Mouse (Mus musculus) left cerebral cortex, postnatal 36 days (tissue): ENCODE data around the gene Cnpy2. TPM values are rescaled to one million over a fixed set of nuclear protein-coding genes. Genes with fewer than 3 reads are reported as not detected.
A peak's percentile ranks its signal among the peaks of the same experiment; 100 is the strongest.

ENCODE experiments used
- DNase-seq, 2 experiments: peaks; one replicate each; pipeline ENCODE4 v3.0.0; 2021 to 2022; ENCODE audit warnings: low spot score in 2 of 2, mixed read lengths in 1 of 2
- intact Hi-C: fragments of 180-260 bp; cut with DNase I; formaldehyde crosslinking; loops from one replicate; pipeline ENCODE4 v1.15.1; 2025
- total RNA-seq, 2 experiments: library from RNA; stranded (reverse); gene quantifications; 2 replicates each; pipeline ENCODE4 v1.2.3; 2021

Cnpy2 gene
- total RNA-seq, 2 experiments from 2014 or later: 62.9 to 74.4 TPM

DNA sequence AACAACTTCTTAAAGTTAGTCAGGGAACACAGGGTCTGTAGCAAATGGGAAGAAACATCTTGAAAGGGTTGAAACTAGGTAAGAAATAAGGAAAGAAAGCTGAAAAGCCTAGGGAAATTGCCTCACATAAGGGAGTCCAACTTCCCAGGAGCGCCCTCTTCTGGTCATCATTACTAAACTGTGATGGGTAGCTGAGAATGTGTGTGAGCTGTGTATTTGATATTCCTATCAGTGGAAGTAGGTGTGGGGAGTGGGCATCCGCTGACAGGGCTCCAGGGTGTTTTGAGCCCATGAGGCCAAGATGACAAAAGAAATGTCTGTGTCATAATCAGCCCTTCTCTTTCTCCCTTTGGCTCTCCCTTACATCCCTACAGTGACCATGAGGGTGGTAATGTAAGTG lies 36.5 kb downstream of the Cnpy2 start:
- peak in 1 of 2 experiments; percentile 30 for DNase-seq
- intact Hi-C loops: no loop called here

DNA sequence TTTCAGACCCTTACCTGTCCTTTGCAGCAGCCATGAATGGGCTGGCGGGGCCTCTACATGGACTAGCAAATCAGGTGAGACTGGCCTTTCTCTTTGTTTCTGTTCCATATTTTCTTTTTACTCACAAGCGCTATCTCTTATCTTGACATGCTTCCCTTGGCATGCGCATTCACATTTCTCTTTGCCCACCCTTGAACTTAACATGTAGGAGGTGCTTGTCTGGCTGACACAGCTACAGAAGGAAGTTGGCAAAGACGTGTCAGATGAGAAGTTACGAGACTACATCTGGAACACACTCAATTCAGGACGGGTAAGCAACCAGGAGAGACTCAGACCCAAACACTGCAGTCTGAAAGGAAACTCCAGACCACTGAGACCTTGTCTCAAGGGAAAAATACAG lies 37.0 kb downstream of the Cnpy2 start:
- intact Hi-C loops: no loop called here
- DNase-seq: no peak

DNA sequence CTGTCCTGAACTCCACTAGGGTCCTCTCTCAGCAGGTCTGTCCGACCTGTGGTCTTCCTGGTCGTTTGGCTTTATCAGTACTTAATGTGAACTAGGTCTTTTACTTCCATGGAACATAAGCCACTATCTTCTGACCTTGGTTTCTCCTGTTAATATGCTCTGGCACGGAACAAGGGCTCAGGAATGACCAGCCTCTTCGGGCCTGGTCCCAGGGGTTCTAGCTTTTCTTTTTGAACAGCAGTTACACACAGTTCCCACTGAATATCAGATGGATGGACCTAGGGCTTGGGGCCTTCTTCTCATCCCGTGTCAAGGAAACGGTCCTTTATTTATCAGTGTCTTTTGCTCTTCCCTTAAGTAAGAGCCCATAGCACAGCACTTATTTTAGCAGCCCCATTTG lies 39.6 kb downstream of the Cnpy2 start:
- intact Hi-C loops: no loop called here
- DNase-seq: no peak

DNA sequence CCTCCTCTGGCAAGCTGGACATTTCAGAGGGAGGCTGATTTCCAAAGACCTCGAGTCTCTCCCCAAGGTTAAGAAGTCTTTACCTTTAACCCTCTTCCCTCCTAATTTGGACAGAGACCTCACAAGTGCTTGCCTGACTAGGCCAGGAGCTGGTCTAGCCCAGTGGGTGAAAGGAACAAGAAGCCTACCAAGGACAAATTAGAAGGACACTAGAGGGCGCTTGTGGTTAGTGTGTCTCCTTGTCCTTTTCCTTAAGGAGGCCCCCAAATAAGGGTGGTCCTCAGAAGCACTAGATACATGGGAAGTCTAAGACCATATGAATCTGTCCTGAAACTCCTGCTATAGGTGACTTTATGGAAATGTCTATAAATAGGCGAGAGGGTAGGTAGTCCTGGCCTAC lies 40.3 kb downstream of the Cnpy2 start:
- intact Hi-C loops: no loop called here
- DNase-seq: peak in 1 of 2 experiments; percentile 23

DNA sequence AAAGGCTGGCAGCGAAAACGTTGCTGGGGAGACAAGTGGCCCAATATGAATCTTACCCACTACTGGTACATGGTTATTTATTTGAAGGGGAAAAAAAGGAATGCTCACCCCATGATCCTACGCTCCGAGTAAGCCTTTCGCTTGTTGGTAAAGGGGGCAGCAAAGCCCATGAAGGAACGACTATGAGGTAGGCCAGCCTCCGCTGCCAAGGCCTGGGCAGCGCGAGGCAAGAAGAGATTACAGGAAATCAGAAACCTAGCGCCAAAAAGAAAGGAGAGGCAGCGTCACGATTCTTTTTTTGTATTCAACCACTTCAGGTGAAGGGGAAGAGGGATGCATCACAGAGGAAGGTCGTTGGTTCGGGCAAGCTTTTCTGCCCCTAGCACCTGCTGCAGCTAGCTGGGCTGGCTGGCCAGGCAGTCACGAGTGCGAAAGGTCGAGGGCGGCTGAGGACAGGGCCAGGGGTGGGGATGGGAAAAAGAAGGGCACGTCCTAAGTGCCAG lies 45.7 kb downstream of the Cnpy2 start:
- intact Hi-C loops: no loop called here
- no peak for DNase-seq

DNA sequence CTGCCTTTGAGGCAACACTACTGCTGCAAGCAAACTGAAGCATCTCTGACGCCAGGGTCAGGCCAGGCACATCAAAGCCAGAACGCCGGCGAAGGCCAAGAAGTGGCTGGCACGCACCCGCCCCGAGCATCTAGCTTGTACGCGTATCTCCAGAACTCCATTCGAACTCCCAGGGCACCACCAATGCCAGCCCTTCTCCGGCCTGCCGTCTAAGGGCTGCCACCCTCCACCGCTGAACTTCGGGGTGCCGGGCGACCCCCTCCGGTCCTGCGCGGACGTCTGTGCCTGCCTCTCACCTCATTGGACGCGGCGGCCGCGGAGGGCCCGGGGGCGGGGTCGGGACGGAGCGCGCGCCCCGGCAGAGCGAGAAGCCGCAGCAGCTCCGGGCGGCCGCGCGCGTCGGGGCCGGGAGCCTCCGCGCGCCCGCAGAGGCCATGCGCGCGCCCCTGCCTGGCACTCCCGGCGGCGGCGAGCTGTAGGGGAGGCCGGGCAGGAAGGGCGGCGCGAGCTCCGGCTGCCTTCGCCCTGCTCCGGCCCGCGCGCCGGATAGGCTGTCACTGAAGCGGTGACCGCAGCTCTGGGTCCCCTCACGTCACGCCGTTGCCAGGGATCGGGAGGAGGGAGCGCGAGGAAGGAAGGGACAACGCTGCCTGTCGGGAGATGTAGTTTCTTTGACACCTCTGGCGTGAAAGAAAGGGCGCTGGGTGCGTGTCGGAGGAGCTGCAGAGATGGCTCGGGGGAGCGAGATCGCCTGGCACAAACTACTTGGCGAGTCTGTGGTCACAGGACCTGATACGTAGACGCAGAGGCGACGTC lies 46.4 kb downstream of the Cnpy2 start, which contains the start of gene Coq10a:
TSS of gene Coq10a (minus strand) at position 596 of the 816 bp plus-strand sequence.
- intact Hi-C loops: no loop called here
- peak; percentile 94 to 96 for DNase-seq

DNA sequence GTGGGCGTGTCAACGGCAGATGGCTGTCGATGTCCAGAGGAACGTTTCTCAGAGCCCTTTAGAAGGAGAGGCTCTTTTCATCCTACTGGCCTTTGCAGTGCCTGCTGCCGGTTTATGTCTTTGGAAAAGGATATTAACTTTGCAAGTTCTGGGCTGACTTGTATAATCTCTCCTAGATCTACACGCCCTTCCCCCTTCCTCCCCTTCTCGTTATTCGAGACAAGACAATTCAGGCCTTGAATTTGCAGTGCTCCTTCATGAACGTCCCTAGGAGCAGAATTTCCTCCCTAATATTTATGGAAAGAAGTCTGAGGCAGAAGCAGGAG lies 46.9 kb downstream of the Cnpy2 start:
- DNase-seq: no peak
- intact Hi-C loops: no loop called here

DNA sequence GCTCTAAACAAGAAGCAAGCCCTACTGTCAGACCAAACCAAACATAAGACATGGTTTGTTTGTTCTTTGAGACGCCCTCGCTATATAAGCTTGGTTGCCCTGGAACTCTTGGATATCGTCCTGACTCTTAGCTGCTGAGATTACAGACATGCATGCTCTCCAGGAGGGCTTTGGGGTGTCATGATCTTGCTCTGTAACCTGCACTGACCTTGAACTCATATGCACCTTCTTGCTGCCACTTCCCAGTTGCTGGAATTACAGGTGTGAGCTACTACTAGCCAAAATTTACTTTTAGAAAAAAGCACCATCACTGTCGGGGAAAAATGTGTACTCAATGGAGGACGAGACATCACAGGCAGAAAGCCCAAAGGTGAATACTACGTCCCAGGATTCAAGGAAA lies 47.3 kb downstream of the Cnpy2 start:
- DNase-seq: no peak
- intact Hi-C loops: no loop called here

DNA sequence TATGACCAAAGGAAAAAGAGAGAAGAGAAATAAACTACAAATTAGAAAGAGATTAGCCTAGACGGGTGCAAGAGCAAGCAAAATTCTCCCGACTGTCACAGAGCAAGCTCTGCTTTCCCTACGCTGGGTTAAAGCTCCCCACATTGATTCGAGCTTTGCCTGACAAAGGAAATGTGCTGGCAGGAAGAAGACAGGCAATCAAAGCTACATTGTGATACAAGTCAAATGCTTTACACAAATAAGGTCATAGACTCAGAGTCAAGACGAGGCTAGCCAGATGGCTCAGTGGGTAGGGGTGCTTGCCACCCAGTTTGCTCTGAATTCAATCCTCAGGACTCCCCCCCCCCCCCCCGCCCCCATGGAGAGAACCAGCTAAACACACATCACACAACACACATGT lies 47.8 kb downstream of the Cnpy2 start:
- intact Hi-C loops: no loop called here
- DNase-seq: no peak

DNA sequence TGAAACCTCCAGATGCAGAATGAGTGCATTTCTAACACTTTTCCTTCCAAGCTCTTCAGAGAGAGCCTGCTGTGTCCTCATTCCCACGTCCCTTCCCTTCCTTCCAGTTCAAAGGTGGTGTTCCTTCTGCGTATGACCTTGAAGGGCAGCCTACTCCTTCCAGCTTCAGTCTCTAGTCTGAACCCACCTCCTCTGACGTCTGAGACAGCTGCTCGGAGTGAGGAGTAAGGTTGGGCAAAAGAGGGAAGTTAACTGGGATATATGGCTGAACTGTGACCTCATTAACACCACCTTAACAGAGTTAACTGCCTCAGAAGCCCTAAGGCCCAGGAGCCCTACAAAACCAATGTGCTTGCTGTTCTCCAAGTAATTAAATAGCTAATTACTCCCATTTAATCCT lies 48.3 kb downstream of the Cnpy2 start:
- DNase-seq: no peak
- intact Hi-C loops: no loop called here

DNA sequence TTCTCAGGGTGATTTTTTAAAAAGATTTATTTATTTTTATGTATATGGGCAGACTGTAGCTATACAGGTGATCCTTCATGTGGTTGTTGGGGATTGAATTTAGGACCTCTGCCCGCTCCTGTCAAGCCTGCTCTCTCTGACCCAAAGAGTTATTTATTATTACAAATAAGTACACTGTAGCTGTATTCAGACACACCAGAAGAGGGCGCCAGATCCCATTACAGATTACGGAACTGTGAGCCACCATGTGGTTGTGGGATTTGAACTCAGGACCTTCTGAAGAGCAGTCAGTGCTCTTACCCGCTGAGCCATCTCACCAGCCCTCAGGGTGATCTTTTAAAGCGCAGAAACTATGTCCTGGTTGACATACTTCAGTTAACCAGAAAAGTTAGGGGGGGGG lies 49.9 kb downstream of the Cnpy2 start:
- no peak for DNase-seq
- intact Hi-C loops: no loop called here

DNA sequence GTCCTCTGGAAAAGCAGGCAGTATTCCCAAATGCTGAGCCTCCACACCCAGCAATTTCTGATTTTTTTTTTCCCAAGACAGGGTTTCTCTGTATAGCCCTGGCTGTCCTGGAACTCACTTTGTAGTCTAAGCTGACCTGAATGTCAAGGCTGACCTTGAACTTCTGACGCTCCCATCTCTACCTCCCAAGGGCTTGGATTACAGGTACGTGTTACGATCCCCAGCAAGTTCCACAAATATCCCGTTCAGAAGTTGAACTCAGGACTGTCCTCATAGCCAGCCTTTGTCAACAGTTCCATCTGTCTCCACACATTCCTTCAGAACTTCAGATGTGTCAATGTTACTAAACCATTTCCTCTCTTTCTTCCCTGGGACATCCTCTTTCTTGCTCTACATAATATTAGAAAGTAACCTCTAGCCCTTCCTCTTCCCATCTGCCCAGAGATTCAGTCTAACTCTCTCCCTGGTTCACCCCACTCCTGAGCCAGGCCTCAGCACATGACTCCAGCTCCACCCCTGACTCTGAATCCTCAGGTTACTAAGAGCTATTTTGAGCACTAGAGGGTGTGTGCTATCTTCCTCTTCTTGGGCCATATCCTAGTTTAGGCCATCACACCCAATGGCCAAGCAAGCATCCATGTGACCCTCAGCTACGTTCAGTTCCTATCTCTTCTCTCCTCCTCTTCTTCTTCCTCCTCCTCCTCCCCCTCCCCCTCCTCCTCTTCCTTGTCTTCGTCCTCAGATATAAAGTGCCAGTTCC lies 50.9 kb downstream of the Cnpy2 start:
- no peak for DNase-seq
- intact Hi-C loops: no loop called here

DNA sequence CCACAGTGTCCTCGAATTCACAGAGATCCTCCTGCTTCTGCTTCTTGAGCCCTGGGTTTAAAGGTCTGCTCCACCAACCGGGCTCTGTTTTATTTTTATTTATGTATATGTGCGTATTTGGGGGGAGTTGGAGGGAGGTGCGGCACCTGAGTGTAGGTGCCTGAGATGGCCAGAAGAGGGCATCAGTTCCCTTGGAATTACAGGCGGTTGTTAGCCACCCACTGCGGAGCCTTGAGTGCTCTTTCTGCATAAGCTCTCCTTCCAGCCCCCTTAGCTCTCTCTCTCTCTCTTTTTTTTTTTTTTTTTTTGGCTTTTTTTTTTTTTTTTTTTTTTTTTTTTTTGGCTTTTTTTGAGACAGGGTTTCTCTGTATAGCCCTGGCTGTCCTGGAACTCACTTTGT lies 52.1 kb downstream of the Cnpy2 start:
- DNase-seq: no peak
- intact Hi-C loops: no loop called here

DNA sequence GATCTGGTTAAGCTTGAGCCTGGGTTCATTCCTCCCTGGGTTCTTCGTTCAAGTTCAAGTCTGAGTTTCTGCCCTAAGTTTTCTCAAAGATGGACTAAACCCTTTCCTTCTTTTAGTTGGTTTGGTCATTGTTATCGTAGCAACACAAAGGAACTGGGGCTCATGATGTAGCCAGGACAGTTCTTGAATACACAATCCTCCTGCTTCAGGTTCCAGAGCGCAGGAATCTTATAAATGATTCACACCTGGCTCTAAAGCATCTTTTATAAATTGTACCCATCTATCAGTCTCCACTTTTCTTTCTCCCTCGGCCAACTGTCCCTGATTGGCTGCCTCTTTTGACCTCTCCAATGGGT lies 53.8 kb downstream of the Cnpy2 start:
- intact Hi-C loops: loop anchor here (2.0 kb wide), 2 partner anchors 33 to 79 kb away; no protein-coding TSS in a partner anchor
- DNase-seq: no peak

DNA sequence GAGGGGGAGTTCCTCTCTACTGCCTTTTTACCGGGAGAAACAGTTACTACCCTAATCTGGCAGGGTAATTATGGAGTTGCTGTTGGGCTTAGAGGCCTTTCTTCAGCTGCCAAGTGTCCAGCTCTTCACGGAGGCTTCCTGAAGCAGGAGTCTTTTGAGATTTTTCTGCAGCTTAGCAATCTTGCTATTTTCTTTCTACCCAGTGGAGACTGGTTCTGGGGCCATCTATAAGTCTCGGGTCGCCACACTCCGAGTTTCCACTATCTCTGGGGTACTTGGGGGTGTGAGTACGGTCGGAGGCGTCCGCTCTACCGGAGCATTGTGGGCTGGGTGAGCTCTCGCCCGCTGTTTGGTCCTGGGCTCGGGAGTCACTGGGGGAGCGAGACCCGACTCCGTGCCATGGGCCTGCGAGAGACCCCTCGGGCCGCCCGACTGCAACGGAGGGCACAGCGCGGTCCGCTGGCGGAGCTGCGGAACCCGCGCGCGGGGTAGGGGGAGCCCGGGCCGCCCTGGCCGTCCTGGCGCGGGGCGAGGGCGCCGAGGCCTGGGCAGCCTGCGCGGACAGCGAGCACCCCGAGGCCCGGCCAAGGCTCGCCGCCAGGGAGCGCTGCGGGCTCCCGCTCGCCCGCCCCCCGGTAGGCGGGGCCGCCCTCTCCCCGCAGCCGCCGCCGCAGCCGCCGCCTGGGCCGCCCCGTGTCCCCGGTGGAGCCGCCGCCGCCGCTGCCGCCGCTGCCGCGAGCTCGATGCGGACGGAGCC lies 54.4 kb downstream of the Cnpy2 start, which contains the start of gene Ankrd52:
TSS of gene Ankrd52 (plus strand) at position 661 of the 757 bp plus-strand sequence.
- intact Hi-C loops: loop anchor here (2.0 kb wide), 2 partner anchors 32 to 78 kb away; no protein-coding TSS in a partner anchor
- DNase-seq: peak; percentile 79 to 92

Other genes with a start within 250 kb of the Cnpy2 start
- gene Atp5b, start 239.2 kb upstream of the Cnpy2 start, total RNA-seq: 1,000 to 10,000 TPM; 1,550 to 1,901 TPM
- 10 to 100 TPM; 31.6 to 44.5 TPM for gene Baz2a, start 230.9 kb upstream of the Cnpy2 start, total RNA-seq
- 10 to 100 TPM; 12.1 to 15.6 TPM for gene Rbms2, start 142.2 kb upstream of the Cnpy2 start, total RNA-seq
- 10 to 100 TPM; 31.3 to 33.2 TPM for gene Gls2, start 128.0 kb upstream of the Cnpy2 start, total RNA-seq
- 10 to 100 TPM in 1 of 2 experiments, 1 to 10 TPM in 1; 9.2 to 10.2 TPM for gene Spryd4, start 110.7 kb upstream of the Cnpy2 start, total RNA-seq
- not detected for gene Mip, start 96.6 kb upstream of the Cnpy2 start, total RNA-seq
- 1 to 10 TPM; 5.6 to 5.9 TPM for gene Timeless, start 90.4 kb upstream of the Cnpy2 start, total RNA-seq
- gene Apon, start 68.4 kb upstream of the Cnpy2 start, total RNA-seq: not detected
- not detected for gene Apof, start 53.8 kb upstream of the Cnpy2 start, total RNA-seq
- 10 to 100 TPM; 24.0 to 35.6 TPM for gene Stat2, start 51.9 kb upstream of the Cnpy2 start, total RNA-seq
- under 1 TPM; 0.27 to 0.29 TPM for gene Il23a, start 23.7 kb upstream of the Cnpy2 start, total RNA-seq
- gene Pan2, start 19.1 kb upstream of the Cnpy2 start, total RNA-seq: 10 to 100 TPM; 11.3 to 17.2 TPM
- 100 to 1,000 TPM; 214 to 231 TPM for gene Cs, start 15.3 kb downstream of the Cnpy2 start, total RNA-seq
- 10 to 100 TPM; 62.0 to 63.2 TPM for gene Coq10a, start 46.5 kb downstream of the Cnpy2 start, total RNA-seq
- gene Ankrd52, start 54.7 kb downstream of the Cnpy2 start, total RNA-seq: 10 to 100 TPM; 49.3 to 61.7 TPM
- not detected for gene Slc39a5, start 78.8 kb downstream of the Cnpy2 start, total RNA-seq
- 10 to 100 TPM; 88.8 to 91.6 TPM for gene Nabp2, start 89.0 kb downstream of the Cnpy2 start, total RNA-seq
- gene Rnf41, start 89.2 kb downstream of the Cnpy2 start, total RNA-seq: 10 to 100 TPM; 75.8 to 78.1 TPM
- 100 to 1,000 TPM; 238 to 245 TPM for gene Smarcc2, start 136.8 kb downstream of the Cnpy2 start, total RNA-seq
- gene Myl6, start 171.7 kb downstream of the Cnpy2 start, total RNA-seq: 100 to 1,000 TPM; 547 to 629 TPM
- gene Myl6b, start 176.2 kb downstream of the Cnpy2 start, total RNA-seq: 10 to 100 TPM; 26.3 to 27.0 TPM
- gene Esyt1, start 203.4 kb downstream of the Cnpy2 start, total RNA-seq: 1 to 10 TPM; 8.5 to 9.0 TPM
- gene Zc3h10, start 225.3 kb downstream of the Cnpy2 start, total RNA-seq: 10 to 100 TPM; 14.2 to 15.0 TPM
- 1,000 to 10,000 TPM; 1,491 to 1,683 TPM for gene Rpl41, start 226.8 kb downstream of the Cnpy2 start, total RNA-seq
- 10 to 100 TPM; 58.2 to 59.3 TPM for gene Pa2g4, start 243.5 kb downstream of the Cnpy2 start, total RNA-seq